Mouse (Mus musculus) heart, embryonic 15.5 days (tissue): ENCODE measurements around the gene Sc5d. TPM values are rescaled to one million over a fixed set of nuclear protein-coding genes. Genes with fewer than 3 reads are reported as not detected.
A peak's percentile ranks its signal among the peaks of the same experiment; 100 is the strongest.

Experiments
- ATAC-seq: fragments of 200-750 bp; cut with Nextera tagmentation; replicated peaks from 2 replicates; pipeline ENCODE4 v1.8.0; 2017; ENCODE audit warnings: low read depth, moderate TSS enrichment; ENCODE audit not compliant: insufficient number of reproducible peaks, insufficient read depth, low FRiP score
- H3K27ac ChIP-seq: fragments of 300-500 bp; sonication (generic); 2 replicates; pipeline ENCODE4 v1.5.1; 2015; ENCODE audit warnings: mild to moderate bottlenecking, inconsistent platforms
- H3K27me3 ChIP-seq: fragments of 300-500 bp; sonication (generic); 2 replicates; pipeline ENCODE4 v1.6.1; 2015; ENCODE audit warnings: inconsistent platforms
- H3K36me3 ChIP-seq: fragments of 300-500 bp; sonication (generic); 2 replicates; pipeline ENCODE4 v1.6.1; 2015; ENCODE audit warnings: mild to moderate bottlenecking, inconsistent platforms
- H3K4me1 ChIP-seq: fragments of 300-500 bp; sonication (generic); replicated peaks from 2 replicates; pipeline ENCODE4 v1.6.1; 2015; ENCODE audit warnings: inconsistent platforms
- H3K4me2 ChIP-seq: fragments of 300-500 bp; sonication (generic); 2 replicates; pipeline ENCODE4 v1.6.1; 2015; ENCODE audit warnings: inconsistent platforms, mild to moderate bottlenecking, moderate library complexity
- H3K4me3 ChIP-seq: fragments of 300-500 bp; sonication (generic); 2 replicates; pipeline ENCODE4 v1.5.1; 2015; ENCODE audit warnings: mild to moderate bottlenecking, inconsistent platforms
- H3K9ac ChIP-seq: fragments of 300-500 bp; sonication (generic); 2 replicates; pipeline ENCODE4 v1.6.1; 2015; ENCODE audit warnings: mild to moderate bottlenecking, inconsistent platforms
- H3K9me3 ChIP-seq: fragments of 300-500 bp; sonication (generic); replicated peaks from 2 replicates; pipeline ENCODE4 v1.6.1; 2016; ENCODE audit warnings: inconsistent platforms
- WGBS: fragments of 180-500 bp; shearing (Covaris S2); methylation state at CpG from one replicate; pipeline ENCODE4 v1.1.7; 2015; ENCODE audit warnings: mixed read lengths; 5-methylcytosine and 5-hydroxymethylcytosine counted together
- polyA plus RNA-seq: library from polyadenylated mRNA; unstranded; fragments of >200 nt; fragmentation: Nextera tagmentation; extraction: Ambion mirVana; gene quantifications from 2 replicates; pipeline ENCODE4 v1.2.1, GENCODE M21; 2015

Gene Sc5d
- polyA plus RNA-seq, 1 experiment from 2014 or later, result 18.5 TPM

DNA sequence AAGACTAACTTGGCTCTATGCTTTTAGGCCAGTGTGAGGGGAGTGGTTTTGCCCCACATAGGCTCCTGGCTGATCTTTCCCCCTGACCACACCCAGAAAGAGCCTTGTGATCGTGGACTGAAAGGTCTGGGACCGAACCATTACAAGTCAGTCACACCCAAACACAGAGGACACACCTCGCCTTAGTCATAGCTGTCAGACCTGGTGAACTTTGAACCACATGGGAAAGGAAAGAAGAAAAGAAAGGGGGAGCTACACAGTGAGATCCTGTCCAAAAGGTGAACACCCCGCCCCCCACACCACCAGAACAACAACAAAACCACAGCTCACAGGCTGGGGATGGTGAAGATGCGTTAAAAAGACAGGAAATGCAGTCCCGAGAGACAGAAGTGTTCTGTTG lies 14.9 kb downstream of the Sc5d start:
- H3K9me3 ChIP-seq, result no peaks in the 10 kb centered on the region
- no peak overlapping the region for H3K4me2 ChIP-seq
- H3K27me3 ChIP-seq, result no peaks in the 10 kb centered on the region

DNA sequence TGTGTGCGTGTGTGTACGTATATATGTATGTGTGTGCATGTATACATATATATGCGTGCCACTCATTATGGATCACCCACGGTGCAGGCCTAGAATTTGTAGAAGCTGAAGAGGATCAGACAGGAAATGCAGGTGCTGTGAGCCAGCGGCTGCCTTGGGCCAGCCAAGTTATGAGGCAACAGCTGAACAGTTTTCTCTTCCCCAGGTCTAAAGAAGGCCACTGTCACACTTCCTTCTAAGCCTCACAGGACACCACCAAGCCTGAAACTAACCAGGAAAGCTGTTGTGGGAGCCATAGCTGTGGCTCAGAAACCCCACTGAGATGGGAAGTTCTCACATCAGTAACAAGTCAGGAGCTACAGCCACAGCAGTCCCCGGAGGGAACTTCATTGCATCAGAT lies 17.4 kb downstream of the Sc5d start:
- 81% methylated on average over 6 of the region's 6 CpGs for WGBS
- no peak overlapping the region for H3K27ac ChIP-seq
- no peak for ATAC-seq
- no peaks in the 10 kb centered on the region for H3K9me3 ChIP-seq
- no peaks in the 10 kb centered on the region for H3K36me3 ChIP-seq
- H3K27me3 ChIP-seq, result no peaks in the 10 kb centered on the region
- no peak overlapping the region for H3K4me2 ChIP-seq
- H3K4me3 ChIP-seq, result no peak overlapping the region
- H3K9ac ChIP-seq, result no peak overlapping the region
- H3K4me1 ChIP-seq, result no peaks in the 10 kb centered on the region

More for the DNA sequence above, 14.9 kb downstream of the Sc5d start:
- no peak overlapping the region for H3K4me3 ChIP-seq
- ATAC-seq, result no peak
- H3K4me1 ChIP-seq, result no peaks in the 10 kb centered on the region
- no peak overlapping the region for H3K9ac ChIP-seq
- 79% methylated on average over 6 of the region's 6 CpGs for WGBS
- H3K36me3 ChIP-seq, result no peaks in the 10 kb centered on the region
- H3K27ac ChIP-seq, result no peak overlapping the region

- Histone ChIP-seq H3K36me3 (no peaks in the 10 kb centered on the region), H3K27ac (no peak overlapping the region), H3K9me3 (no peaks in the 10 kb centered on the region), H3K4me1 (no peaks in the 10 kb centered on the region; the same call in 1 of the 2 replicates), H3K27me3 (no peaks in the 10 kb centered on the region), H3K9ac (no peak overlapping the region), H3K4me3 (no peak overlapping the region), H3K4me2 (no peak overlapping the region)
- WGBS, result 74% methylated on average over 5 of the region's 5 CpGs
- no peak for ATAC-seq
These were observed 19.9 kb downstream of the Sc5d start for GRCm38 (mm10) chr9:42244173-42244572.

DNA sequence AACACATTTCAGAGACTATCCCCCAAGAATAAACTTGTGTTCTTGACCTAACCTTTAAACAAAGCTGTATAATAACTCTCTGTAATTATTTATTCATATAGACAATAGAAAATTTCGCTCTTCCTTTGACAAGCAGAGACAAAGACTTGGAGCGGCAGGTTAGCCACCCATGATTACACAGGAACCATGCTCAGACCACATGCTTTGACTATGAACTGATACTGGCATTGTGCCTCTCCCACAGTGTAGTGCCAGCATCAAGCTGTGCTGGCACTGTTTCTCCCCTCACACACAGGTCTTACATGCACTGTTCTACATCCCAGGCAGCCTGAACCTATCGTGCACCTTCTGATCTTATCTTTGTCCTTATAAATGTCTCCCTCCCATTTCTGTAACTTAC lies 23.0 kb downstream of the Sc5d start:
- H3K27me3 ChIP-seq, result no peaks in the 10 kb centered on the region
- no peaks in the 10 kb centered on the region for H3K9me3 ChIP-seq
- 0 out of 2 replicates have a peak overlapping the region, but pooled peaks have one; percentile 21 for H3K4me2 ChIP-seq
- ATAC-seq, result no peak
- H3K4me3 ChIP-seq, result no peak overlapping the region
- no peaks in the 10 kb centered on the region; the same call in 1 of the 2 replicates for H3K4me1 ChIP-seq
- no peaks in the 10 kb centered on the region for H3K36me3 ChIP-seq
- H3K9ac ChIP-seq, result no peak overlapping the region
- WGBS, result 75% methylated on average over 3 of the region's 3 CpGs
- no peak overlapping the region for H3K27ac ChIP-seq

- H3K4me1 ChIP-seq, result no peaks in the 10 kb centered on the region; the same call in 1 of the 2 replicates
- H3K27ac ChIP-seq, result no peak overlapping the region
- H3K27me3 ChIP-seq, result no peaks in the 10 kb centered on the region
- WGBS, result 23% methylated on average over 11 of the region's 11 CpGs
- H3K36me3 ChIP-seq, result no peaks in the 10 kb centered on the region
- H3K4me3 ChIP-seq, result no peak overlapping the region
- H3K9ac ChIP-seq, result no peak overlapping the region
- no peaks in the 10 kb centered on the region for H3K9me3 ChIP-seq
- ATAC-seq, result no peak
- H3K4me2 ChIP-seq, result peak overlapping the region; percentile 21
These were observed 23.5 kb downstream of the Sc5d start for GRCm38 (mm10) chr9:42240583-42240992.

DNA sequence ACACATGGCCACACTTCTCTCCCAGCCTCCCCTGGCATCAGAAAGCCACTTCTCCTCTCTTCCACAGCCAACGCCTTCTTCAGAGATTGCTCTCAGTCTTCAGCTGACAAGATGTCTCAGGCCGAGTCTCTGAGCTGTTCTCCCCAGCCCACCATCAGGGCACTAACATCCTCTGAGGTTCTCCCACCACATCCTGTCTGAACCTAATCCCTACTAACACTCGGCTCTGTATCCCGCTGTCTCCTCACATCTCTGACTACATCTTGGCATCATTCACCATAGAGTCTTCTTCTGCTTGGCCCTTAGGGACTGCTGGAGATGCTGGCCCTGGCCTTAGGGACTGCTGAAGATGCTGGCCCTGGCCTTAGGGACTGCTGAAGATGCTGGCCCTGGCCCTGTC lies 25.2 kb downstream of the Sc5d start:
- Histone ChIP-seq H3K27ac (no peak overlapping the region), H3K4me2 (no peak overlapping the region), H3K9ac (no peak overlapping the region), H3K4me1 (no peaks in the 10 kb centered on the region; the same call in 1 of the 2 replicates), H3K36me3 (no peaks in the 10 kb centered on the region), H3K9me3 (no peaks in the 10 kb centered on the region), H3K4me3 (no peak overlapping the region), H3K27me3 (no peaks in the 10 kb centered on the region)
- ATAC-seq, result no peak
- WGBS, result 70% methylated on average over 4 of the region's 4 CpGs

- no peak for ATAC-seq
- no peaks in the 10 kb centered on the region for H3K27me3 ChIP-seq
- no peak overlapping the region for H3K27ac ChIP-seq
- no peaks in the 10 kb centered on the region for H3K36me3 ChIP-seq
- H3K9me3 ChIP-seq, result no peaks in the 10 kb centered on the region
- 68% methylated on average over 5 of the region's 5 CpGs for WGBS
- peaks cover 14% of the 10 kb centered on the region for H3K4me1 ChIP-seq
- H3K9ac ChIP-seq, result no peak overlapping the region
- no peak overlapping the region for H3K4me3 ChIP-seq
- H3K4me2 ChIP-seq, result no peak overlapping the region
These were observed 32.9 kb downstream of the Sc5d start for GRCm38 (mm10) chr9:42231116-42231515.

- H3K4me1 ChIP-seq, result peaks cover 14% of the 10 kb centered on the region
- no peaks in the 10 kb centered on the region for H3K36me3 ChIP-seq
- H3K27ac ChIP-seq, result no peak overlapping the region
- no peak overlapping the region for H3K9ac ChIP-seq
- no peak overlapping the region for H3K4me3 ChIP-seq
- no peak overlapping the region for H3K4me2 ChIP-seq
- 77% methylated on average over 2 of the region's 2 CpGs for WGBS
- no peaks in the 10 kb centered on the region for H3K27me3 ChIP-seq
- ATAC-seq, result no peak
- H3K9me3 ChIP-seq, result no peaks in the 10 kb centered on the region
These were observed 33.7 kb downstream of the Sc5d start for GRCm38 (mm10) chr9:42230333-42230732.

- 47% methylated on average over 12 of the region's 12 CpGs for WGBS
- no peak overlapping the region for H3K4me2 ChIP-seq
- ATAC-seq, result no peak
These were observed 34.5 kb downstream of the Sc5d start for GRCm38 (mm10) chr9:42229465-42230110.

DNA sequence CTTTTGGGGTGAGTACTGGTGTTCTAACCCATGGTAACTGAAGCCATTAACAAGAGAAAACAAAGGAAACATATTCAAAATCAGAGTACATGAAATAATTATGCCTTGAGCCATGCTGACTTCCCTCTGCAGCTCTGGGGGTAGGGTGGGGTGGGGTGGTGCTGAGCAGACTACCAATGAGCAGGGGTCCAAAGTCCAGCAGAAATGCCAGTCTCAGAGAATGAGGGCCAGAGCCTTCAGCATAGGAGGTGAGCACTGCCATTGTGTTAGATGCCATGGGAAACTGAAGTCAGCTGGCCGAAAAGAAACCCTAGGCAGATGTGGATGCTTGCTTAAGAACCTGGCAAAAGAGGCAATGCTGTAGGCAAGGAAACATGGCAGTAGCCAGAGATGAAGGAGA lies 36.3 kb downstream of the Sc5d start:
- Histone ChIP-seq H3K27ac (no peak overlapping the region), H3K36me3 (no peaks in the 10 kb centered on the region), H3K9me3 (no peaks in the 10 kb centered on the region), H3K9ac (no peak overlapping the region), H3K4me3 (no peak overlapping the region), H3K27me3 (no peaks in the 10 kb centered on the region), H3K4me2 (no peak overlapping the region), H3K4me1 (peaks cover 14% of the 10 kb centered on the region)
- ATAC-seq, result no peak
- 73% methylated on average over 1 of the region's 1 CpGs for WGBS

More at GRCm38 (mm10) chr9:42229465-42230110, 34.5 kb downstream of the Sc5d start:
- H3K27ac ChIP-seq, result no peak overlapping the region
- no peaks in the 10 kb centered on the region for H3K36me3 ChIP-seq
- no peaks in the 10 kb centered on the region for H3K9me3 ChIP-seq
- no peaks in the 10 kb centered on the region for H3K27me3 ChIP-seq
- no peak overlapping the region for H3K4me3 ChIP-seq
- H3K4me1 ChIP-seq, result peaks cover 14% of the 10 kb centered on the region
- H3K9ac ChIP-seq, result no peak overlapping the region

- no peak overlapping the region for H3K4me3 ChIP-seq
- ATAC-seq, result no peak
These were observed 44.9 kb downstream of the Sc5d start for GRCm38 (mm10) chr9:42219001-42219660.

GRCm38 (mm10) chr9:42217685-42218084 lies 46.4 kb downstream of the Sc5d start:
- no peaks in the 10 kb centered on the region for H3K36me3 ChIP-seq
- H3K4me2 ChIP-seq, result no peak overlapping the region
- H3K9ac ChIP-seq, result no peak overlapping the region
- no peaks in the 10 kb centered on the region for H3K4me1 ChIP-seq
- WGBS, result 74% methylated on average over 10 of the region's 10 CpGs
- no peak overlapping the region for H3K27ac ChIP-seq
- no peak overlapping the region for H3K4me3 ChIP-seq
- H3K27me3 ChIP-seq, result peaks cover 2% of the 10 kb centered on the region; the same call in 1 of the 2 replicates
- no peak; the same call in 1 of the 2 replicates for ATAC-seq
- no peaks in the 10 kb centered on the region for H3K9me3 ChIP-seq

More at GRCm38 (mm10) chr9:42219001-42219660, 44.9 kb downstream of the Sc5d start:
- WGBS, result 64% methylated on average over 12 of the region's 12 CpGs
- Histone ChIP-seq H3K27me3 (peaks cover 2% of the 10 kb centered on the region; the same call in 1 of the 2 replicates), H3K4me1 (no peaks in the 10 kb centered on the region), H3K9ac (no peak overlapping the region), H3K4me2 (no peak overlapping the region), H3K36me3 (no peaks in the 10 kb centered on the region), H3K9me3 (no peaks in the 10 kb centered on the region), H3K27ac (no peak overlapping the region)
